ENCODE assay signal across 14 mouse cellular contexts in genomic region chr2:164422675-164423393, GRCm38 (mm10). TPM values are rescaled to one million over a fixed set of nuclear protein-coding genes. Genes with fewer than 3 reads are reported as not detected.
A peak's percentile ranks its signal among the peaks of the same experiment; 100 is the strongest.
DNase-seq lines count a peak whose midpoint lies in the region.
"Had no signal": no experiment of that assay in that cellular context is flagged by ENCODE, and none has a peak within 500 bp of the region (broad histone marks: within the 10 kb centered on the region; RNA-seq: fewer than 3 reads in every experiment).

No protein-coding gene starts in this region.

- H3K27ac ChIP-seq in brown adipose tissue, adult 24 weeks (replicated peaks; ENCODE audit: low read depth, low read length): peak overlapping the region; percentile 95
- H3K27ac ChIP-seq: hindbrain, embryonic 13.5 days; midbrain, embryonic 10.5 days had no signal

- DNase-seq in kidney, adult 9 months: peak; percentile 47
- no peak for DNase-seq in kidney, adult 8-10 months
- peak; percentile 18 for DNase-seq in 416B (ENCODE audit: low read depth)
- peak; percentile 14 for DNase-seq in spleen, adult 12 weeks (ENCODE audit: low spot score)
- DNase-seq in lung, adult 18-20 months: no peak
- no peak for DNase-seq in heart, adult 9 months (ENCODE audit: low spot score in 2 of 2)
- DNase-seq: adrenal gland, postnatal 25 days; cerebellum, adult 11 months; gastrocnemius, postnatal 14 days had no signal

- H3K4me1 ChIP-seq in brown adipose tissue, adult 24 weeks (ENCODE audit: control insufficient read depth, insufficient read depth, insufficient read length, low read length): peaks cover 6% of the 10 kb centered on the region
- H3K4me1 ChIP-seq: hindbrain, embryonic 13.5 days had no signal

- no peak overlapping the region for H3K4me3 ChIP-seq in brown adipose tissue, adult 24 weeks (ENCODE audit: insufficient read depth, low read depth, low read length)
- H3K4me3 ChIP-seq: heart, embryonic 13.5 days; hindbrain, embryonic 13.5 days; midbrain, embryonic 10.5 days had no signal

RNA-seq across cellular contexts. Expression of gene Matn4, which starts 17.9 kb away (rescaled TPM):
- 0.52 TPM in 1 of 2 replicates, not detected in the other for polyA plus RNA-seq in brown adipose tissue, adult 24 weeks (2012; ENCODE audit: insufficient read depth, insufficient read length, missing spikeins)
- polyA plus RNA-seq: forebrain, embryonic 11.5 days; midbrain, embryonic 10.5 days had no signal

RNA-seq across cellular contexts. Expression of gene Rbpjl, which starts 19.9 kb away (rescaled TPM):
- polyA plus RNA-seq in brown adipose tissue, adult 24 weeks (2012; ENCODE audit: insufficient read depth, insufficient read length, missing spikeins): not detected in 2 replicates
- polyA plus RNA-seq: forebrain, embryonic 11.5 days; midbrain, embryonic 10.5 days had no signal

RNA-seq across cellular contexts. Expression of gene Sdc4, which starts 20.9 kb away (rescaled TPM):
- polyA plus RNA-seq in brown adipose tissue, adult 24 weeks (2012; ENCODE audit: insufficient read depth, insufficient read length, missing spikeins): 34.7 and 37.6 TPM in 2 replicates

RNA-seq across cellular contexts. Expression of gene Sys1, which starts 33.9 kb away (rescaled TPM):
- 24.4 and 27.2 TPM in 2 replicates for polyA plus RNA-seq in brown adipose tissue, adult 24 weeks (2012; ENCODE audit: insufficient read depth, insufficient read length, missing spikeins)

RNA-seq across cellular contexts. Expression of gene Slpi, which starts 33.9 kb away (rescaled TPM):
- 2.6 TPM in 1 of 2 replicates, not detected in the other for polyA plus RNA-seq in brown adipose tissue, adult 24 weeks (2012; ENCODE audit: insufficient read depth, insufficient read length, missing spikeins)
- polyA plus RNA-seq: midbrain, embryonic 10.5 days had no signal

Comparison
In these comparisons a context has a peak if more than half of its experiments do, and no peak if none do; other contexts are left out.
1. DNase-seq: peak in kidney, adult 9 months (single experiment), 416B (single experiment) and spleen, adult 12 weeks (single experiment); none in kidney, adult 8-10 months (0 of 2), lung, adult 18-20 months (0 of 2) and heart, adult 9 months (0 of 2).